Mouse (Mus musculus) neural tube, embryonic 10.5 days (tissue): ENCODE measurements around the gene Nelfcd.

Experiments
- DNase-seq: peaks from one replicate; pipeline ENCODE4 v3.0.0-alpha.2; 2017; ENCODE audit warnings: low spot score; ENCODE audit errors: extremely low spot score

The Nelfcd gene

DNA sequence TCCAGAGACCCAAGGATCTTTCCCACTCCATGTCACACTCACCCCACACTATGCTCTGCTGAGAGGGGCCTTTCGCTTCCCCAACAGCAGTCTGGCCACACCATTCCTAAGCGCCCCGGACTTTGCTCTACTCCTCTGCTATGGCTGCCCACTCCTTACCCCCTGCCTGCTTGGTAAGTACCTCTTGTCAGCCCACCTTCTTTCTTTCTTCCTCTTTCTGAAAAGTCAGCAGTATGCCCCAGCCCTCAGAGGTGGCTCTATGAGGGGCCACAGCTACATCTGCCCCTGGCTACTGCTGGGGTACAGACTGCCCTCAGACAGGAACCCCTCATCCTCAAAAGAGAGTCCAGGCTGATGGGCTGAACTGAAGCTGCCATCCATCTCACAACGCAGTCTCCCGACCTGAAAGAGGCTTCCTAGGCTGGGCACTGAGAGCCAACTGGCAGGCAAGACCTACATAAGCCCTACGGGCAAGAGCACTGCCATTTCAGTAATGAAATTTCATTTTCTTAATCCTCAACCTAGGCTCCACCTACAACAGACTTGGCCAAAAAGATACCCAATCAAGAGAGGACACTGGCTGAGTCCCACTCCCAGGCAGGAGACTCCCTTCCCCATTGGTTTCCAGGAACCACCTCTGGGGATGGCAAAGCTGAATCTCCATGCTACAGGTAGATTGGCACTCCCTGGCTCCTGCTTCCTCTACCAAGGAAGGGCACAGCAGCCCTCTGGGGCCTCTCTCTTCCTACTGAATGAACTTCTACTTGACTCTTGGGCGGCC lies 21.5 kb downstream of the Nelfcd start:
- no peak for DNase-seq

DNA sequence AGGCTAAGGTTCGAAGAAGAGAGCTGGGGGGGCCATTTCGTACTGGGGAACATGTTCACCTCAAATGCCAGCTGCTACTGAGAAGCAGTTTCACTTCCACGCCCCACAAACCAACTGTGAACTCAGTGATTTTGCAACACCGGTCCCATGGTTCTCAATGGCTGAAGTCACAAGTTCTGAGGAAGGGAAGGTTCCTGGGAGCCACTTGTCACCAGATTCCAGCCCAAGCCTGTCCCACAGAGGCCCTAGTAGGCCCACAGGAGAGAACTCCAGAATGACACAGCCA lies 22.0 kb downstream of the Nelfcd start:
- DNase-seq = no peak

DNA sequence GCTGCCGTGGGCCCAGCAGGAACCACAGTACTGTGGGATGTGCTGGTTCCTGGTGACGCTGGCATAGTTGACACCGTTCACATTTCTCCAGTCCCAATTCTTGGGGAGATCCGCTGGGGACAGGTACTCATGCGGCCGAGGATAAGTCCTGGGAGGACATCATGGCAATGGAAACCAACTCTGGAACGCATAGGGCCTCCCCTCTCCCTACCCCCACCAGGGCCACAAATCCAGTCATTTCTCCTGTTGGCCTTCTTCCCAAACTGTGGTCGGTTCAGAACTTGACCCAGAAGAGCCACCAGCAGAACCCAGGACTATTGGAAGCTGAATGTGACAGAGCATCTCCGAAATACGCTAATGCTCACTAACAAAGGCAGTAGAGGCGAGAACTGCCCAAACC lies 22.6 kb downstream of the Nelfcd start:
- no peak for DNase-seq

GRCm38 (mm10) chr2:174438737-174439449 lies 23.3 kb downstream of the Nelfcd start, which contains the start of gene Ctsz:
Gene Ctsz (minus strand): TSS chr2:174439039.
- DNase-seq = peak; percentile 78

GRCm38 (mm10) chr2:174439450-174439838 lies 23.8 kb downstream of the Nelfcd start:
- no peak for DNase-seq

DNA sequence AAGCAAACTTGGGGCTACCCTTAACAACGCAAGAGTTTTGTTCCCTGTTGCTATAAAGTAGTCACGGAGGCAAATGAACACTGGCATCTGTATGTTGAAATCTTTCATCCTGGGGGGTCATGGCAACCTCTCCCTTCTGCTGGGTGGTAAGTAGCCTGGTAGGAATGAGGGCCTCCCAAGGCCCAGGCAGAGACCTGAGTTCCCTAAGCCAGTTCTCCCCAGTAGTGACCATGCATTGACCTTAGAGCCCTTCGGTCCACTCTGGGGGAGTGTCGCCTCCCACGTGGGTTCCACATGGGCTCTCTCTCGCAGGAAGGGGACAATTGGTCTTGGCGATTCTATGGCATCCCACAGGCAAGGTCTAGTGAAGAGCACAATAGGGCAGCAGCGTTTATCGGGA lies 24.4 kb downstream of the Nelfcd start:
- DNase-seq = no peak

GRCm38 (mm10) chr2:174441898-174442297 lies 26.3 kb downstream of the Nelfcd start:
- DNase-seq = no peak

- no peak for DNase-seq
These were observed 26.9 kb downstream of the Nelfcd start for GRCm38 (mm10) chr2:174442460-174442859.

DNA sequence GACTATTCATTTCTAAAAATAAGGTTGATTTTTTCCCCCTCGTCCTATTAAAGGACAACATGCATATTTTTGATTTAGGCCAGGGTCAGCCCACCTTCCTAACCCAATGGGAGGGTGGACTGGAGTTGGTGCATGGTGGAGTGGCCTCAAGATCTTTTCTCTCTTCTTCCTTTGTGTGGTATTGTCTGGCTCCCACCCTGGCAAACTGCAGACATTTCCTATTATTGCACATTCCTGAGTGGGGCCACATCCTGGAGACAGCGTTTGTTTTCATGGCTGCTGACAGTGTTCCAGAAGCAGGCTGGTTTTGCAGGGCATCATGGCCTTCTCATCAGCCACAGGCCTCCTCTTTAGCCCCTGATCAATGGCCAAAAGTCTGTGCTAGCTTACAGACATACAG lies 27.4 kb downstream of the Nelfcd start:
- DNase-seq = no peak

DNA sequence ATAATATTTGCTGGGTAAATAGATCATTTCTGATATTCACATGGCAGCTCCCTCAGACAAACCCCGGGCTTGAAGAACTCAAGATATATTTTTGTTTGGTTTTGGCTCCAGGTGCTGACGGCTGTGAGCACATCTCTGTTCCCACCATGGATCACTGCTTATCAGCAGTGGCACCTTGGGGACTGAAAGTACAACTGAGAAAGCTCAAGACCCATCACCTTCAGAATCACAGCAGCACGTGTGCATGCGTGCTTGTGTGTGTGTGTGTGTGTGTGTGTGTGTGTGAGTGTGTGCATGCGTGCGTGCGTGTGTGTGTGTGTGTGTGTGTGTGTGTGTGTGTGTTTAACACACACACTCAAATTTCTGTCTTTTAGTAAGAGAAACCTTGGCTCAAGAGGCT lies 28.8 kb downstream of the Nelfcd start:
- no peak for DNase-seq

- no peak for DNase-seq
These were observed 29.4 kb downstream of the Nelfcd start for GRCm38 (mm10) chr2:174445018-174445417.

GRCm38 (mm10) chr2:174446492-174446891 lies 30.9 kb downstream of the Nelfcd start:
- no peak for DNase-seq

- no peak for DNase-seq
These were observed 31.3 kb downstream of the Nelfcd start for GRCm38 (mm10) chr2:174446905-174447304.

- DNase-seq = no peak
These were observed 32.8 kb downstream of the Nelfcd start for GRCm38 (mm10) chr2:174448405-174448804.

DNA sequence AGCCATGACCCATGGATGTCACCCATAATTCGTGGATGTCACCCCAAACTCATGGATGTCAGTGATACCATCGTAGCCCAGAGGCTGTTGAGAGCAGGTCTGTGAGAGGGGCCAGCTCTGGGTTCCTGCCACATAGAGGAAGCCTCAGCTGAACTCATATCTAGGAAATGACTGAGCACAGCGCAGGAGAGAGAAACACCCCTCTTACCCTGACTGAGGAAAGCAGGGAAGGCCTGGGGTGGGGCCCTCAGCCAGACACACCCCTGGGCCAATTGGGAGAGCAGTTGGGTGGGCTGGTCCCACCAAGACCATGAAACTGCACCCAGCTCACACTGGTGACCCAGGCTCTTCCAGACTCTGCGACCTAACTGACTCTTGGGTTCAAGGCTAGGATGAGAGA lies 34.7 kb downstream of the Nelfcd start, which contains the start of gene Tubb1:
Gene Tubb1, plus strand, starts transcription at position 343 of the 400 bp plus-strand sequence.
- no peak for DNase-seq

DNA sequence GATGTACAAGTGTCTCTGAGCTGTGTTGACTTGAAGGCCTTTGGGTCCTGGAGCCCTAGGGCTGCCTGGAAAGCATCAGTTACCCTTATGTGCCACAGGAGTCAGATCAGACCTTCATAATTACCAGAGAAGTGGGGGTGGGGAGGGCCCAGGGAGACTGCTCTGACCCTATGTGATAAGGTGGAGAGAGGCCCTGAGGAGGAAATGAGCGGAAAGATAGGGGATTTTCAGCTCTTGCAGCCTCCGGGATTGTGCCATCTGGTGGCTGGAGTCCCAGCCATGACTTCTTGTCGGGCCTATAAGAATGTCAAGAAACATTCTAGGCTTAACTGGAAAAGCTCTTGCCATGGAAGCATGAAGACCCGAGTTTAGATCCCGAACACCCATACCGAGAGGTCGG lies 38.1 kb downstream of the Nelfcd start:
- no peak for DNase-seq

- DNase-seq = no peak
These were observed 43.8 kb downstream of the Nelfcd start for GRCm38 (mm10) chr2:174459365-174459764.

GRCm38 (mm10) chr2:174463370-174463769 lies 47.8 kb downstream of the Nelfcd start:
- DNase-seq = no peak

DNA sequence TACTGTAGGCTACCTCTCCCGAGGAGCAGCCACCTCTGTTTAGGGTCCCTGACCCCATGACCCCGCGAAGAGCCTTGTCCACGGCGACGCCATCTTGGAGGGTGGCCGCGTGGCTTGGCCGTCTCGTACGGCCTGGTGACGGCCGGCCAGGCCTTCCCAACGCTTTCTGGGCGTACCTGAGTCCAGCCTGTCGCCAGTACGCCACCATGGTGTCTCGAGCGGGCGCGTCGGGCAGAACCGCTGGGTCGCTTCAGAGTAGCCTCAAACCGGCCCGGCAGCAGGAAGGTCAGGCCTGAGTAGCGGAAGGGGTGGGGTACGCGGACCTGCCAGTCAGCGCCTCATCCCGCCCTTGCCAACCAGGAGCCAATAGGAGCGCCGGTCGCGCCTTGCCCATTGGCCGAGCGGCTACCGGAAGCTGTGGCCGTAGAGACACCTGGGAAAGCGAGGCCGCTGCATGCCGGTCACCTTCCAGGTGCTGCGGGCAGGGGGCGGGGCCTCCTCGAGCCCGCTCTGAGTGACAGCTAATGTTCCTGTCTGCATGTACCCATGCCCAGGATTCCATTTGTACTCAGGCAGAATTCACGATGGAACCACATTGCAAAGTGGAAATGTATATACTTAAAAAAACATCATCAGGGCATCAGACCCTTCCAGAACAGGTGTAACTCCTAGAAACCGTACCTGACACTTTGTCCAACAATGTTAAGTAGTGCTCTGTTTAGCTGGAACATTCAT lies 48.4 kb downstream of the Nelfcd start, which contains the start of gene Atp5e:
Gene Atp5e, minus strand, starts transcription at position 317 of the 735 bp plus-strand sequence.
- peak; percentile 93 for DNase-seq

DNA sequence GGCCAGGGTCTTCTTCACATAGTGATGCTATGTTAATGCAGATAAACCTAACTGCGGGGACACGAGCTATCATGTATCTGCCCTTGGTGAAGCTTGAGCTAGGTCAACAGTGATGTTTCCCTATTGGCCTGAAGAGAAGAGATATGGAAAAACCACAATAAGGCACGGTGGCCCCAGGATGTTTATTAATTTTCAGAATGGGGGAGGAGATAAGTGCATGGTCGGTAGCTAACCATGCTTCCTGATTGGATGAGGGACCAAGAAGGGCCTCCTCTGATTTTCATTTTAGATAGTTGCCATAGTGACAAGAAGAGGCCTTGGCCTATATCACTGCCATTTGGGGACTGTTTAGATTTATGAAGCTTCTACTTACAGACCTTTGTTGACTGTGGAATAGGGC lies 54.7 kb downstream of the Nelfcd start:
- DNase-seq = no peak

DNA sequence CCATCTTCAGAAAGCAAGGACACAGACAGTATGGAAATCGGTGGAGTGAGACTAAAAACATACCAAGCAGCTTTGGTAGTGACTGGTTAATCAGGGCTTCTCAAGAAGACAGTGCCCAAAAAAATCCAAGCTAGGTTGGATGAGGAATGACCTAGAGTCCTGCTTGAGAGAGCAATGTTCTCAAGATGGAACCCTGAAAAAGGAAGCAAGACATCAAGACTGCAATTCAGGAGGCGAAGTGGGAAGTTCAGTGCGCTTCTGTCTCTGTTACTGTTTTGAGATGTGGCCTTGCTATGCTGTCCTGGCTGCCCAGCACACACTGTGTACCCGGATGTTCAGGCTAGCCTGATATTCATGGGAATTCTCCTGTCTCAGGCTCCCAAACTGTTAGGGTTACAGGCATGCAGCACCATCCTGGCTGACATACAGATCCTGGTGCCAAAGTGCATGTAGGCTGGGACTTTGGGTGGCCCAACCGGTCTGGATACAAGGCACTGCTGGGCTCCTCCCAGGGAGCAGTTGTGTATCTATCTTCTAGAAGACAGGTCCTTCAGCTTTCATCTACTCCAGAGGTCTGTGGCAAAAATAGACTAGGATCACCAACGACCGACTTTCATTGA lies 55.3 kb downstream of the Nelfcd start:
- no peak for DNase-seq

GRCm38 (mm10) chr2:174472407-174472806 lies 56.8 kb downstream of the Nelfcd start:
- DNase-seq = no peak
